Mouse (Mus musculus) spleen, adult 2 months (tissue): ENCODE measurements around the gene Cad.
A peak's percentile ranks its signal among the peaks of the same experiment; 100 is the strongest.

Experiments
- CTCF ChIP-seq: fragments of 200-500 bp; IDR thresholded peaks from 2 replicates; pipeline ENCODE4 v1.5.1; 2011; ENCODE audit warnings: mild to moderate bottlenecking, inconsistent platforms; ENCODE audit not compliant: insufficient read depth, insufficient read length, insufficient replicate concordance; ENCODE audit errors: extremely low read depth
- POLR2A ChIP-seq: fragments of 200-500 bp; IDR thresholded peaks from 2 replicates; pipeline ENCODE4 v1.6.1; 2011; ENCODE audit warnings: low read depth, low read length, inconsistent platforms

- peak; percentile 68; the same call in 1 of the 2 replicates for TF ChIP-seq CTCF
- no peak for TF ChIP-seq POLR2A
Observed at GRCm38 (mm10) chr5:31082355-31082754, 27.8 kb downstream of the Cad start.
